Mouse (Mus musculus) MEL (cell line): ENCODE data around the gene Atp8a1. TPM values are rescaled to one million over a fixed set of nuclear protein-coding genes. Genes with fewer than 3 reads are reported as not detected.

Experiments used
- DNase-seq: peaks from one replicate; pipeline ENCODE4 v3.0.0; 2011; ENCODE audit warnings: low read depth, low spot score
- H3K27ac ChIP-seq: 2 replicates; pipeline ENCODE4 v1.5.1; 2012; ENCODE audit warnings: low read depth, mild to moderate bottlenecking, control low read depth, low read length, moderate library complexity; ENCODE audit not compliant: control insufficient read depth
- H3K27me3 ChIP-seq, 2 experiments: fragments of 150-350 bp in 1 of 2; sonication (generic) in 1 of 2; 2 replicates each; pipeline ENCODE4 v1.6.1; 2012; ENCODE audit warnings: low read length in 2 of 2, mild to moderate bottlenecking in 2 of 2, improper control_type of control experiment in 1 of 2, moderate library complexity in 1 of 2; ENCODE audit not compliant: insufficient read depth in 2 of 2, control insufficient read depth in 1 of 2
- H3K36me3 ChIP-seq, 2 experiments: 2 replicates each; pipeline ENCODE4 v1.6.1; 2012 to 2014; ENCODE audit warnings: low read length in 2 of 2, improper control_type of control experiment in 1 of 2, inconsistent platforms in 1 of 2, mild to moderate bottlenecking in 1 of 2; ENCODE audit not compliant: insufficient read depth in 2 of 2, control insufficient read depth in 1 of 2
- H3K4me1 ChIP-seq, 2 experiments: fragments of 150-350 bp in 1 of 2; sonication (generic) in 1 of 2; 2 replicates each; pipeline ENCODE4 v1.6.1; 2012; ENCODE audit warnings: low read length in 2 of 2, improper control_type of control experiment in 1 of 2, mild to moderate bottlenecking in 1 of 2; ENCODE audit not compliant: insufficient read depth in 2 of 2, control insufficient read depth in 1 of 2
- H3K4me3 ChIP-seq, 2 experiments: fragments of 150-350 bp in 1 of 2; sonication (generic) in 1 of 2; 2 replicates each; pipeline ENCODE4 v1.5.1; 2012; ENCODE audit warnings: low read depth in 2 of 2, low read length in 2 of 2, mild to moderate bottlenecking in 2 of 2, moderate library complexity in 2 of 2, control low read depth in 1 of 2, improper control_type of control experiment in 1 of 2; ENCODE audit not compliant: control insufficient read depth in 1 of 2, insufficient read depth in 1 of 2
- H3K79me2 ChIP-seq: 2 replicates; pipeline ENCODE4 v1.6.1; 2012; ENCODE audit warnings: mild to moderate bottlenecking, low read length, moderate library complexity; ENCODE audit not compliant: control insufficient read depth, poor library complexity, insufficient read depth
- H3K9ac ChIP-seq: 2 replicates; pipeline ENCODE4 v1.6.1; 2012; ENCODE audit warnings: low read depth, mild to moderate bottlenecking, control low read depth, low read length, moderate library complexity; ENCODE audit not compliant: control insufficient read depth, poor library complexity, severe bottlenecking
- H3K9me3 ChIP-seq: fragments of 150-350 bp; sonication (generic); replicated peaks from 2 replicates; pipeline ENCODE4 v1.6.1; 2012; ENCODE audit warnings: mild to moderate bottlenecking, low read length, improper control_type of control experiment, moderate library complexity; ENCODE audit not compliant: insufficient read depth
- BHLHE40 ChIP-seq: IDR thresholded peaks from 2 replicates; pipeline ENCODE4 v1.6.1; 2012; ENCODE audit warnings: low read depth, mild to moderate bottlenecking, inconsistent platforms, low read length, improper control_type of control experiment, borderline replicate concordance
- E2F4 ChIP-seq: IDR thresholded peaks from 2 replicates; pipeline ENCODE4 v1.6.1; 2011; ENCODE audit warnings: low read depth, low read length, improper control_type of control experiment, borderline replicate concordance
- ELF1 ChIP-seq: IDR thresholded peaks from 2 replicates; pipeline ENCODE4 v1.6.1; 2014; ENCODE audit warnings: low read depth, mild to moderate bottlenecking, inconsistent platforms, low read length, improper control_type of control experiment, moderate library complexity
- EP300 ChIP-seq, 2 experiments: IDR thresholded peaks; 2 replicates each; pipeline ENCODE4 v1.6.1; 2011; ENCODE audit warnings: improper control_type of control experiment in 2 of 2, low read length in 2 of 2, low read depth in 1 of 2, mild to moderate bottlenecking in 1 of 2
- ETS1 ChIP-seq: IDR thresholded peaks from 2 replicates; pipeline ENCODE4 v1.6.1; 2012; ENCODE audit warnings: low read depth, mild to moderate bottlenecking, inconsistent platforms, low read length, improper control_type of control experiment, moderate library complexity
- GATA1 ChIP-seq: IDR thresholded peaks from 2 replicates; pipeline ENCODE4 v1.6.1; 2011; ENCODE audit warnings: low read depth, low read length, improper control_type of control experiment
- MEF2A ChIP-seq: IDR thresholded peaks from 2 replicates; pipeline ENCODE4 v1.6.1; 2014; ENCODE audit warnings: low read depth, mild to moderate bottlenecking, inconsistent platforms, low read length, improper control_type of control experiment; ENCODE audit not compliant: poor library complexity, insufficient replicate concordance, severe bottlenecking; ENCODE audit errors: extremely low read depth
- MXI1 ChIP-seq: IDR thresholded peaks from 2 replicates; pipeline ENCODE4 v1.6.1; 2011; ENCODE audit warnings: mild to moderate bottlenecking, low read depth, low read length, improper control_type of control experiment
- SIN3A ChIP-seq: IDR thresholded peaks from 2 replicates; pipeline ENCODE4 v1.6.1; 2012; ENCODE audit warnings: low read length, improper control_type of control experiment, inconsistent platforms
- TAL1 ChIP-seq: IDR thresholded peaks from 2 replicates; pipeline ENCODE4 v1.6.1; 2012; ENCODE audit warnings: mild to moderate bottlenecking, inconsistent platforms, low read length, moderate library complexity, mixed read lengths
- TCF12 ChIP-seq: IDR thresholded peaks from 2 replicates; pipeline ENCODE4 v1.6.1; 2014; ENCODE audit warnings: low read depth, mild to moderate bottlenecking, inconsistent platforms, low read length, improper control_type of control experiment, moderate library complexity
- ZC3H11A ChIP-seq: IDR thresholded peaks from 2 replicates; pipeline ENCODE4 v1.6.1; 2012; ENCODE audit warnings: low read depth, mild to moderate bottlenecking, inconsistent platforms, low read length, improper control_type of control experiment
- ZNF384 ChIP-seq: IDR thresholded peaks from 2 replicates; pipeline ENCODE4 v1.6.1; 2012; ENCODE audit warnings: low read depth, mild to moderate bottlenecking, inconsistent platforms, low read length, improper control_type of control experiment
- polyA plus RNA-seq, 2 experiments: library from polyadenylated mRNA; stranded (reverse) in 1 of 2; unstranded in 1 of 2; fragments of >175 nt in 1 of 2; fragments of >200 nt in 1 of 2; gene quantifications; 2 replicates each; pipeline versions ENCODE4 v1.2.1 to v1.2.4; 2012; ENCODE audit warnings: low replicate concordance in 2 of 2, low read depth in 1 of 2; ENCODE audit not compliant: insufficient read length in 2 of 2, insufficient read depth in 1 of 2, missing spikeins in 1 of 2
- total RNA-seq: library from RNA; depleted of rRNA; stranded (reverse); fragments of 300-350 nt; gene quantifications from 2 replicates; pipeline ENCODE4 v1.2.3, GENCODE M21; 2012; rRNA removed

Atp8a1 gene
- total and polyA plus RNA-seq, 3 experiments: 18.2 to 22.1 TPM; not detected in 1

- no peak overlapping the region for H3K9ac ChIP-seq
- no peak overlapping the region for H3K27ac ChIP-seq
- H3K27me3 ChIP-seq: no peaks in the 10 kb centered on the region
- H3K4me3 ChIP-seq: no peak overlapping the region
- H3K4me1 ChIP-seq: no peaks in the 10 kb centered on the region
- TF ChIP-seq MEF2A (no peak), ZC3H11A (no peak), ETS1 (no peak), GATA1 (no peak), SIN3A (no peak), ELF1 (no peak), E2F4 (no peak), BHLHE40 (no peak), MXI1 (no peak), TCF12 (no peak), TAL1 (no peak), EP300 (IDR thresholded peaks at IDR 0.05; ENCODE audit: low read depth in 1 of 2, low read length in 2 of 2) (no peak), ZNF384 (no peak)
- TF ChIP-seq, all 39 proteins: peak for 0
- H3K9me3 ChIP-seq: no peaks in the 10 kb centered on the region
- H3K79me2 ChIP-seq: no peaks in the 10 kb centered on the region
- no peak for DNase-seq
- H3K36me3 ChIP-seq: no peaks in the 10 kb centered on the region
Observed at GRCm38 (mm10) chr5:67572552-67573155, 274.6 kb downstream of the Atp8a1 start.

Other genes starting within 250 kb of the Atp8a1 start
- gene Shisa3, start 239.6 kb downstream of the Atp8a1 start, total RNA-seq: not detected in 2 replicates
- gene Shisa3, start 239.6 kb downstream of the Atp8a1 start, polyA plus RNA-seq: under 1 TPM in 1 of 2 experiments, not detected in 1; 0.06 TPM
- not detected in 2 replicates for gene Gm5108, start 94.2 kb upstream of the Atp8a1 start, total RNA-seq
- not detected for gene Gm5108, start 94.2 kb upstream of the Atp8a1 start, polyA plus RNA-seq
- not detected in 2 replicates for gene Gm21905, start 99.0 kb upstream of the Atp8a1 start, total RNA-seq
- not detected for gene Gm21905, start 99.0 kb upstream of the Atp8a1 start, polyA plus RNA-seq
- not detected in 2 replicates for gene Grxcr1, start 184.4 kb upstream of the Atp8a1 start, total RNA-seq
- gene Grxcr1, start 184.4 kb upstream of the Atp8a1 start, polyA plus RNA-seq: not detected